Mouse (Mus musculus) ovary, postnatal 36 days (tissue): ENCODE measurements around the gene Nrsn2.

Source experiments
- DNase-seq: peaks from one replicate; pipeline ENCODE4 v3.0.0; 2022; ENCODE audit warnings: low spot score, mixed read lengths

Gene Nrsn2

GRCm38 (mm10) chr2:152376345-152376741, at the start of gene Nrsn2:
Nrsn2 (minus strand) TSS chr2:152376638.
- no peak for DNase-seq

- DNase-seq, result no peak
Measured at GRCm38 (mm10) chr2:152415786-152416185, 39.3 kb upstream of the Nrsn2 start.

GRCm38 (mm10) chr2:152415287-152415686, 38.8 kb upstream of the Nrsn2 start, which contains the start of gene 6820408C15Rik:
6820408C15Rik (plus strand) TSS chr2:152415587.
- DNase-seq, result no peak

- DNase-seq, result peak; percentile 91
Measured at GRCm38 (mm10) chr2:152414591-152415165, 38.2 kb upstream of the Nrsn2 start, which contains the start of gene Zcchc3. Zcchc3 (minus strand) TSS chr2:152415027.

- peak; percentile 54 for DNase-seq
Measured at GRCm38 (mm10) chr2:152413765-152414584, 37.5 kb upstream of the Nrsn2 start.

GRCm38 (mm10) chr2:152413158-152413764, 36.8 kb upstream of the Nrsn2 start:
- no peak for DNase-seq

- no peak for DNase-seq
Measured at GRCm38 (mm10) chr2:152412526-152413157, 36.2 kb upstream of the Nrsn2 start.

GRCm38 (mm10) chr2:152411471-152411870, 35.0 kb upstream of the Nrsn2 start:
- no peak for DNase-seq

- peak; percentile 81 for DNase-seq
Measured at GRCm38 (mm10) chr2:152410971-152411371, 34.5 kb upstream of the Nrsn2 start.

- DNase-seq, result no peak
Measured at GRCm38 (mm10) chr2:152409781-152410180, 33.3 kb upstream of the Nrsn2 start.

GRCm38 (mm10) chr2:152406126-152406525, 29.7 kb upstream of the Nrsn2 start:
- peak; percentile 96 for DNase-seq

GRCm38 (mm10) chr2:152399122-152399542, 22.7 kb upstream of the Nrsn2 start:
- DNase-seq, result no peak

GRCm38 (mm10) chr2:152398691-152399090, 22.3 kb upstream of the Nrsn2 start:
- peak; percentile 98 for DNase-seq

- DNase-seq, result peak; percentile 97
Measured at GRCm38 (mm10) chr2:152397680-152398435, 21.4 kb upstream of the Nrsn2 start, which contains the start of gene Sox12. Sox12 (minus strand) TSS chr2:152398063.

- peak; percentile 84 for DNase-seq
Measured at GRCm38 (mm10) chr2:152397004-152397589, 20.7 kb upstream of the Nrsn2 start.

- DNase-seq, result peak; percentile 90
Measured at GRCm38 (mm10) chr2:152396110-152397003, 19.9 kb upstream of the Nrsn2 start.

- DNase-seq, result no peak
Measured at GRCm38 (mm10) chr2:152395271-152395920, 19.0 kb upstream of the Nrsn2 start.

GRCm38 (mm10) chr2:152393225-152394017, 17.0 kb upstream of the Nrsn2 start:
- DNase-seq, result no peak

- DNase-seq, result no peak
Measured at GRCm38 (mm10) chr2:152392786-152393185, 16.3 kb upstream of the Nrsn2 start.
